Mouse (Mus musculus): ENCODE measurements around the gene Nhsl1.

- no peak for TF ChIP-seq POLR2A (IDR thresholded peaks at IDR 0.05; ENCODE audit: low read depth, low read length)
- no peak for TF ChIP-seq CTCF (IDR thresholded peaks at IDR 0.05; ENCODE audit: extremely low read depth, insufficient read depth, insufficient read length, insufficient replicate concordance)
Measured at GRCm38 (mm10) chr10:18429533-18429932, 110.7 kb downstream of the Nhsl1 start.
